Mouse (Mus musculus) spleen, adult 2 months (tissue): ENCODE measurements at regions not wholly inside any gene's neighbourhood (a gene's known extent, or its start where the extent isn't known, plus 50 kb on each side); places are given as distances from the start of the nearest gene placed in this dataset.

Source experiments
- DNase-seq, 2 experiments: peaks; one replicate each; pipeline versions ENCODE4 v3.0.0 to v3.0.0-alpha.2; 2012 to 2021; ENCODE audit warnings: low spot score in 2 of 2, low read depth in 1 of 2
- H3K27ac ChIP-seq: fragments of 200-500 bp; 2 replicates; pipeline ENCODE4 v1.5.1; 2012; ENCODE audit warnings: low read length, inconsistent platforms; ENCODE audit not compliant: insufficient read depth
- H3K27me3 ChIP-seq: fragments of 200-500 bp; 2 replicates; pipeline ENCODE4 v1.6.1; 2012; ENCODE audit warnings: mild to moderate bottlenecking, moderate library complexity, low read length, inconsistent platforms; ENCODE audit not compliant: control insufficient read depth, insufficient read depth
- H3K36me3 ChIP-seq: fragments of 200-500 bp; 2 replicates; pipeline ENCODE4 v1.6.1; 2012; ENCODE audit warnings: mild to moderate bottlenecking, low read length, inconsistent platforms; ENCODE audit not compliant: control insufficient read depth, insufficient read depth
- H3K4me1 ChIP-seq: fragments of 200-500 bp; 2 replicates; pipeline ENCODE4 v1.6.1; 2011; ENCODE audit warnings: inconsistent platforms; ENCODE audit not compliant: control insufficient read depth, insufficient read depth, insufficient read length
- H3K4me3 ChIP-seq: fragments of 200-500 bp; 2 replicates; pipeline ENCODE4 v1.5.1; 2011; ENCODE audit warnings: mild to moderate bottlenecking, inconsistent platforms; ENCODE audit not compliant: insufficient read depth, insufficient read length; ENCODE audit errors: extremely low read depth
- CTCF ChIP-seq: fragments of 200-500 bp; IDR thresholded peaks from 2 replicates; pipeline ENCODE4 v1.5.1; 2011; ENCODE audit warnings: mild to moderate bottlenecking, inconsistent platforms; ENCODE audit not compliant: insufficient read depth, insufficient read length, insufficient replicate concordance; ENCODE audit errors: extremely low read depth
- POLR2A ChIP-seq: fragments of 200-500 bp; IDR thresholded peaks from 2 replicates; pipeline ENCODE4 v1.6.1; 2011; ENCODE audit warnings: low read depth, low read length, inconsistent platforms
- WGBS: fragments of 180-500 bp; shearing (Covaris S2); methylation state at CpG from one replicate; pipeline ENCODE4 v1.1.7; 2018; 5-methylcytosine and 5-hydroxymethylcytosine counted together

- no peaks in the 10 kb centered on the region for H3K36me3 ChIP-seq
- no peak overlapping the region for H3K4me3 ChIP-seq
- H3K27me3 ChIP-seq: no peaks in the 10 kb centered on the region
- TF ChIP-seq POLR2A: no peak
- TF ChIP-seq CTCF: no peak
- no peak for DNase-seq
- no peaks in the 10 kb centered on the region for H3K4me1 ChIP-seq
- H3K27ac ChIP-seq: no peak overlapping the region
- WGBS: 86% methylated on average over 12 of the region's 12 CpGs
These were observed 83.0 kb upstream of the Tle3 start for GRCm38 (mm10) chr9:61289117-61289516.

- Histone ChIP-seq H3K4me1 (no peaks in the 10 kb centered on the region), H3K36me3 (no peaks in the 10 kb centered on the region), H3K4me3 (no peak overlapping the region), H3K27me3 (no peaks in the 10 kb centered on the region), H3K27ac (no peak overlapping the region)
- TF ChIP-seq POLR2A: no peak
- TF ChIP-seq CTCF: no peak
- 93% methylated on average over 6 of the region's 6 CpGs for WGBS
- DNase-seq: no peak
These were observed 82.5 kb upstream of the Tle3 start for GRCm38 (mm10) chr9:61289713-61290112.

GRCm38 (mm10) chr9:61291646-61292045 is 80.5 kb upstream of the Tle3 start:
- TF ChIP-seq CTCF: no peak
- no peak for TF ChIP-seq POLR2A
- DNase-seq: no peak
- H3K27me3 ChIP-seq: no peaks in the 10 kb centered on the region

GRCm38 (mm10) chr9:61292501-61292900 is 79.7 kb upstream of the Tle3 start:
- TF ChIP-seq CTCF: no peak
- TF ChIP-seq POLR2A: no peak
- Histone ChIP-seq H3K4me3 (no peak overlapping the region), H3K27me3 (no peaks in the 10 kb centered on the region), H3K36me3 (no peaks in the 10 kb centered on the region), H3K4me1 (no peaks in the 10 kb centered on the region), H3K27ac (no peak overlapping the region)
- no peak for DNase-seq
- 90% methylated on average over 3 of the region's 3 CpGs for WGBS

More at GRCm38 (mm10) chr9:61291646-61292045, 80.5 kb upstream of the Tle3 start:
- WGBS: 80% methylated on average over 1 of the region's 1 CpGs
- Histone ChIP-seq H3K27ac (no peak overlapping the region), H3K36me3 (no peaks in the 10 kb centered on the region), H3K4me3 (no peak overlapping the region), H3K4me1 (no peaks in the 10 kb centered on the region)

- H3K27ac ChIP-seq: no peak overlapping the region
- no peaks in the 10 kb centered on the region for H3K27me3 ChIP-seq
- TF ChIP-seq POLR2A (no peak), CTCF (no peak)
- H3K4me1 ChIP-seq: no peaks in the 10 kb centered on the region
- WGBS: 87% methylated on average over 11 of the region's 11 CpGs
- no peak overlapping the region for H3K4me3 ChIP-seq
- no peaks in the 10 kb centered on the region for H3K36me3 ChIP-seq
- DNase-seq: no peak
These were observed 78.8 kb upstream of the Tle3 start for GRCm38 (mm10) chr9:61293223-61293985.

- Histone ChIP-seq H3K4me1 (no peaks in the 10 kb centered on the region; the same call in 1 of the 2 replicates), H3K36me3 (no peaks in the 10 kb centered on the region), H3K27me3 (no peaks in the 10 kb centered on the region), H3K4me3 (no peak overlapping the region), H3K27ac (no peak overlapping the region)
- TF ChIP-seq POLR2A (no peak), CTCF (no peak)
- WGBS: 85% methylated on average over 5 of the region's 5 CpGs
- no peak for DNase-seq
These were observed 77.2 kb upstream of the Tle3 start for GRCm38 (mm10) chr9:61295001-61295400.

GRCm38 (mm10) chr9:61296311-61296947 is 75.7 kb upstream of the Tle3 start:
- Histone ChIP-seq H3K4me1 (no peaks in the 10 kb centered on the region; the same call in 1 of the 2 replicates), H3K27ac (no peak overlapping the region), H3K36me3 (no peaks in the 10 kb centered on the region), H3K27me3 (no peaks in the 10 kb centered on the region), H3K4me3 (no peak overlapping the region)
- 96% methylated on average over 9 of the region's 9 CpGs for WGBS
- TF ChIP-seq CTCF (no peak), POLR2A (no peak)
- no peak for DNase-seq
